Mouse (Mus musculus) lung, postnatal 0 days (tissue): Measurements from ENCODE around the gene Rab4b.

ENCODE experiments used
- CTCF ChIP-seq: IDR thresholded peaks from 2 replicates; pipeline ENCODE4 v1.5.1; 2016; ENCODE audit warnings: antibody characterized with exemption, mild to moderate bottlenecking
- EP300 ChIP-seq: IDR thresholded peaks from 2 replicates; pipeline ENCODE4 v1.6.1; 2016; ENCODE audit warnings: antibody characterized with exemption, mild to moderate bottlenecking, control low read depth

DNA sequence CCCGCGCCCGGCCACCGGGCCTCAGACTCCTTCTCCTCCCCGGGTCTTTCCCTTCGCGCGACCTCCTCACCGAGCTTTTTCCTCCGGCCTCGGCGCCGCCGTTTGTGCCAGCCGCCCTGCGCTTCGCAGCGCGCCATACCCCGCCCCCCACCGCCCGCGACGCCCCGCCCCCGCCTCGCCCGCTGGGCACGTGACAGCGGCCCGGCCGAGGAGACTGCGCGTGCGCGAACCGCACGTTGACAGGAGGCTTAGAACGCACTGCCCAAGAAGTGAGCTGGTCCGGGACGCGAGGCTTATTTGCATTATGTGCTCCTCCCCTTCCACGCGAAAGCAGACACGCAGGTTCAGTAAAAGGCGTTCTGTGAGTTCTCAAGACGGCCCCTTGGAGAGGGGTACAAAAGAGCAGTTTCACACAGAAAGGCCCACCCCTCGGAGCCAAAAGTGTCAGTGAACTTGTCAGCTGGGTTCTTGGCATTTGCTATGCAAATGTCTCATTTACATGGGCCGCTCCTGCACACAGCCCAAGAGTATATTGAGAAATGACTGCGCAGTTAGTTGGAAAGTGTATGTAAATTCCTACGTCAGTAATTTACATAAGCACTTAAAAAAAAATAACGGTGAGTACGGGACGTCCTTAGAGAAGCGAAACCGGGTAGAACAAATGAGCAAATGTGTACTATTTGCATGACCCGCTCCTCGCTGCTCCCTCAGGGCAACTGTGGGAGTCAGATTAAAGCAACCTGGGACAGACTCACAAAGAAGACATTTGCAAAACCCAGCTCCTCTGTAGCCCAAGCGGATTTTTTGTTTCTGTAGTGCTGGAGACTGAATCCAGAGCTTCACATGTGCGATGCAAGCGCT lies 11.9 kb downstream of the Rab4b start, which contains the start of gene Egln2:
- TF ChIP-seq CTCF (no peak), EP300 (peak; percentile 99)
